ENCODE assay signal across 16 mouse cellular contexts in the genomic region with DNA sequence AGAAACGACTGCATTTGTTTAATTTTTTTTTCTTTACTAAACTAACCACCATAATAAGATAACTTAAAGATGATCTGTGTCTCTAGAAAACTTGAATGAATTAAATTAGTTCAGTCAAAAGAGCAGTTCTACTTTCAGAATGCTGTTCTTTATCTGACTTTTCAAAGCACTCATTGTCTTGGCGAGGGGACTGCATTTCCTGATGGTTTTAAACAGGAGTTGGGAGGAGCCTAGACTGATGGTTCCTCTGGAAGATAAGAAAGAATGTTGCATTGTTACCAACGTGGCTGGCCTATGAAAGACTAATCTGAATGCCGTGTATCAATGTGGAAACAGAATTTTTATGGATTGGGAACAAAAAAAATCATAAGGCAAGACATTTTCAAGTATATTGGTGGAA. TPM values are rescaled to one million over a fixed set of nuclear protein-coding genes. Genes with fewer than 3 reads are reported as not detected.
DNase-seq lines count a peak whose midpoint lies in the region; ATAC-seq and TF ChIP-seq lines count a peak whose summit lies in the region.
"Had no signal": no experiment of that assay in that cellular context is flagged by ENCODE, and none has a peak within 500 bp of the region (broad histone marks: within the 10 kb centered on the region; RNA-seq: fewer than 3 reads in every experiment).

No protein-coding gene starts in this region.

- no peak for DNase-seq in stomach, postnatal 0 days (ENCODE audit: low spot score)
- no peak for DNase-seq in right cerebral cortex, postnatal 36 days (ENCODE audit: low spot score in 2 of 2)
- no peak for DNase-seq in layer of hippocampus, adult 18-20 months (ENCODE audit: low spot score in 2 of 2)
- DNase-seq: adrenal gland, adult 8-10 months; cerebellum, adult 11 months; forebrain, postnatal 0 days; gastrocnemius, postnatal 36 days; left cerebral cortex, postnatal 4 days; thymus, adult 2 months had no signal

- peaks cover 43% of the 10 kb centered on the region for H3K4me1 ChIP-seq in hindbrain, embryonic 12.5 days
- H3K4me1 ChIP-seq in hindbrain, embryonic 13.5 days (replicated peaks) = peaks cover 73% of the 10 kb centered on the region
- H3K4me1 ChIP-seq in stomach, embryonic 16.5 days (ENCODE audit: control insufficient read depth, insufficient read depth, low read length) = peaks cover 37% of the 10 kb centered on the region
- H3K4me1 ChIP-seq in stomach, postnatal 0 days (replicated peaks; ENCODE audit: control insufficient read depth, insufficient read depth) = 0 out of 2 replicates have a peak, but pooled peaks cover 4% of the 10 kb centered on the region
- peaks cover 29% of the 10 kb centered on the region for H3K4me1 ChIP-seq in intestine, embryonic 15.5 days (replicated peaks)

- H3K36me3 ChIP-seq in hindbrain, embryonic 12.5 days = no peaks in the 10 kb centered on the region
- H3K36me3 ChIP-seq in hindbrain, embryonic 13.5 days = peaks cover 9% of the 10 kb centered on the region; the same call in 1 of the 2 replicates
- H3K36me3 ChIP-seq in stomach, embryonic 16.5 days (ENCODE audit: control insufficient read depth, insufficient read depth, low read length) = 0 out of 2 replicates have a peak, but pooled peaks cover 3% of the 10 kb centered on the region
- no peaks in the 10 kb centered on the region for H3K36me3 ChIP-seq in stomach, postnatal 0 days (ENCODE audit: control insufficient read depth, insufficient read depth, low read length)
- no peaks in the 10 kb centered on the region for H3K36me3 ChIP-seq in intestine, embryonic 15.5 days

- 17% methylated on average over 4 of the region's 4 CpGs for WGBS in hindbrain, embryonic 12.5 days
- 8% methylated on average over 4 of the region's 4 CpGs for WGBS in hindbrain, embryonic 13.5 days
- WGBS in stomach, embryonic 16.5 days = 23% methylated on average over 4 of the region's 4 CpGs
- 19% methylated on average over 4 of the region's 4 CpGs for WGBS in stomach, postnatal 0 days
- WGBS in intestine, embryonic 15.5 days = 23% methylated on average over 4 of the region's 4 CpGs

- no peak overlapping the region for H3K9ac ChIP-seq in hindbrain, embryonic 12.5 days
- H3K9ac ChIP-seq in hindbrain, embryonic 13.5 days = no peak overlapping the region
- no peak overlapping the region for H3K9ac ChIP-seq in stomach, embryonic 16.5 days (ENCODE audit: low read length)
- no peak overlapping the region for H3K9ac ChIP-seq in stomach, postnatal 0 days (ENCODE audit: low read length)
- H3K9ac ChIP-seq in intestine, embryonic 15.5 days = no peak overlapping the region
- H3K9ac ChIP-seq: embryonic facial prominence, embryonic 15.5 days; forebrain, postnatal 0 days; midbrain, embryonic 13.5 days had no signal

- H3K27ac ChIP-seq in hindbrain, embryonic 12.5 days = peak overlapping the region; percentile 23; the same call in 1 of the 2 replicates
- no peak overlapping the region; the same call in 1 of the 2 replicates for H3K27ac ChIP-seq in hindbrain, embryonic 13.5 days
- peak overlapping the region; percentile 3; the same call in 1 of the 2 replicates for H3K27ac ChIP-seq in stomach, embryonic 16.5 days (ENCODE audit: low read length)
- no peak overlapping the region for H3K27ac ChIP-seq in stomach, postnatal 0 days (replicated peaks)
- peak overlapping the region; percentile 23; the same call in 1 of the 2 replicates for H3K27ac ChIP-seq in intestine, embryonic 15.5 days

- no peak for TF ChIP-seq CTCF in stomach, postnatal 0 days (IDR thresholded peaks at IDR 0.05; ENCODE audit: low read depth)

- ATAC-seq in hindbrain, embryonic 12.5 days (ENCODE audit: low FRiP score) = no peak
- ATAC-seq in hindbrain, embryonic 13.5 days (ENCODE audit: low FRiP score) = no peak
- ATAC-seq in stomach, embryonic 16.5 days (ENCODE audit: insufficient read depth, low FRiP score) = no peak
- ATAC-seq in stomach, postnatal 0 days (ENCODE audit: low FRiP score, low TSS enrichment) = no peak
- ATAC-seq in intestine, embryonic 15.5 days = peak; percentile 62; the same call in 1 of the 2 replicates
- ATAC-seq: forebrain, postnatal 0 days; midbrain, embryonic 13.5 days had no signal

- H3K4me2 ChIP-seq in hindbrain, embryonic 12.5 days (replicated peaks) = no peak overlapping the region
- H3K4me2 ChIP-seq in hindbrain, embryonic 13.5 days = no peak overlapping the region
- H3K4me2 ChIP-seq in stomach, embryonic 16.5 days (ENCODE audit: low read depth, low read length) = no peak overlapping the region
- no peak overlapping the region for H3K4me2 ChIP-seq in stomach, postnatal 0 days (replicated peaks; ENCODE audit: low read depth)
- H3K4me2 ChIP-seq in intestine, embryonic 15.5 days (replicated peaks) = no peak overlapping the region
- H3K4me2 ChIP-seq: embryonic facial prominence, embryonic 15.5 days; midbrain, embryonic 13.5 days had no signal

- TF ChIP-seq EP300 in stomach, postnatal 0 days (optimal IDR thresholded peaks at IDR 0.05) = no peak

- no peaks in the 10 kb centered on the region for H3K27me3 ChIP-seq in hindbrain, embryonic 12.5 days
- H3K27me3 ChIP-seq in hindbrain, embryonic 13.5 days = no peaks in the 10 kb centered on the region
- no peaks in the 10 kb centered on the region for H3K27me3 ChIP-seq in stomach, embryonic 16.5 days (ENCODE audit: control insufficient read depth, insufficient read depth, low read length)
- no peaks in the 10 kb centered on the region for H3K27me3 ChIP-seq in stomach, postnatal 0 days (ENCODE audit: control insufficient read depth, insufficient read depth, low read length)
- no peaks in the 10 kb centered on the region for H3K27me3 ChIP-seq in intestine, embryonic 15.5 days (replicated peaks)
- H3K27me3 ChIP-seq: embryonic facial prominence, embryonic 15.5 days; midbrain, embryonic 13.5 days had no signal

- H3K4me3 ChIP-seq in hindbrain, embryonic 12.5 days = no peak overlapping the region
- H3K4me3 ChIP-seq in hindbrain, embryonic 13.5 days = no peak overlapping the region
- no peak overlapping the region for H3K4me3 ChIP-seq in stomach, embryonic 16.5 days (replicated peaks; ENCODE audit: low read length)
- H3K4me3 ChIP-seq in stomach, postnatal 0 days (ENCODE audit: low read depth, low read length) = no peak overlapping the region
- no peak overlapping the region for H3K4me3 ChIP-seq in intestine, embryonic 15.5 days (replicated peaks)
- H3K4me3 ChIP-seq: embryonic facial prominence, embryonic 15.5 days; midbrain, embryonic 13.5 days had no signal

- no peaks in the 10 kb centered on the region for H3K9me3 ChIP-seq in hindbrain, embryonic 12.5 days (replicated peaks)
- no peaks in the 10 kb centered on the region for H3K9me3 ChIP-seq in hindbrain, embryonic 13.5 days
- H3K9me3 ChIP-seq in stomach, embryonic 16.5 days (replicated peaks; ENCODE audit: control insufficient read depth, low read length) = no peaks in the 10 kb centered on the region
- H3K9me3 ChIP-seq in stomach, postnatal 0 days (ENCODE audit: control insufficient read depth, low read length) = no peaks in the 10 kb centered on the region
- H3K9me3 ChIP-seq in intestine, embryonic 15.5 days = no peaks in the 10 kb centered on the region
- H3K9me3 ChIP-seq: embryonic facial prominence, embryonic 15.5 days; G1E; midbrain, embryonic 13.5 days had no signal

RNA-seq across cellular contexts. Expression of gene Spin1, which starts 20.1 kb away (rescaled TPM):
- 129 and 132 TPM in 2 replicates for polyA plus RNA-seq in hindbrain, embryonic 12.5 days (2016; fragmentation: Nextera tagmentation; extraction: Ambion mirVana)
- polyA plus RNA-seq in hindbrain, embryonic 13.5 days (2015; fragmentation: Nextera tagmentation; extraction: Ambion mirVana) = 132 and 133 TPM in 2 replicates
- 64.8 and 66.5 TPM in 2 replicates for polyA plus RNA-seq in stomach, embryonic 16.5 days (2015; fragmentation: Nextera tagmentation; extraction: Ambion mirVana)
- polyA plus RNA-seq in stomach, postnatal 0 days (2015; fragmentation: Nextera tagmentation; extraction: Ambion mirVana) = 27.9 and 29.2 TPM in 2 replicates
- polyA plus RNA-seq in intestine, embryonic 15.5 days (2015; fragmentation: Nextera tagmentation; extraction: Ambion mirVana) = 65.1 and 68.3 TPM in 2 replicates
- 100 to 1,000 TPM; 168 to 175 TPM for total RNA-seq in layer of hippocampus, adult 18-20 months (2021)

RNA-seq across cellular contexts. Expression of gene Nxnl2, which starts 50.1 kb away (rescaled TPM):
- polyA plus RNA-seq in hindbrain, embryonic 12.5 days (2016; fragmentation: Nextera tagmentation; extraction: Ambion mirVana) = 2.0 and 2.5 TPM in 2 replicates
- polyA plus RNA-seq in hindbrain, embryonic 13.5 days (2015; fragmentation: Nextera tagmentation; extraction: Ambion mirVana) = 0.76 and 0.77 TPM in 2 replicates
- polyA plus RNA-seq in stomach, embryonic 16.5 days (2015; fragmentation: Nextera tagmentation; extraction: Ambion mirVana) = 1.3 and 1.5 TPM in 2 replicates
- 4.3 and 4.6 TPM in 2 replicates for polyA plus RNA-seq in stomach, postnatal 0 days (2015; fragmentation: Nextera tagmentation; extraction: Ambion mirVana)
- polyA plus RNA-seq in intestine, embryonic 15.5 days (2015; fragmentation: Nextera tagmentation; extraction: Ambion mirVana) = 2.1 and 2.3 TPM in 2 replicates
- total RNA-seq in layer of hippocampus, adult 18-20 months (2021) = under 1 TPM; 0.30 to 0.42 TPM
- polyA plus RNA-seq: G1E had no signal

Comparison
In these comparisons a context has a peak if more than half of its experiments do, and no peak if none do; other contexts are left out.
1. H3K27ac ChIP-seq: peak in hindbrain, embryonic 12.5 days (single experiment), stomach, embryonic 16.5 days (single experiment) and intestine, embryonic 15.5 days (single experiment); none in hindbrain, embryonic 13.5 days (single experiment) and stomach, postnatal 0 days (single experiment).